Mouse (Mus musculus): ENCODE data around the gene Ube2d3. TPM values are rescaled to one million over a fixed set of nuclear protein-coding genes. Genes with fewer than 3 reads are reported as not detected.

The Ube2d3 gene
- 344 and 347 TPM in 2 replicates for polyA plus RNA-seq (2015; fragmentation: Nextera tagmentation; extraction: Ambion mirVana)

- ATAC-seq (ENCODE audit: low FRiP score, low read depth): peak; percentile 96
- under 1% methylated on average over 56 of the region's 56 CpGs for WGBS
These were observed at the start of gene Ube2d3 for GRCm38 (mm10) chr3:135437758-135438495. Ube2d3 (plus strand) TSS chr3:135438149.

GRCm38 (mm10) chr3:135393186-135393585 is 44.8 kb upstream of the Ube2d3 start:
- no peak for ATAC-seq (ENCODE audit: low FRiP score, low read depth)
- Histone ChIP-seq H3K9ac (no peak overlapping the region), H3K9me3 (no peaks in the 10 kb centered on the region), H3K4me3 (no peak overlapping the region), H3K27ac (replicated peaks) (no peak overlapping the region), H3K4me2 (no peak overlapping the region), H3K36me3 (no peaks in the 10 kb centered on the region), H3K27me3 (no peaks in the 10 kb centered on the region), H3K4me1 (replicated peaks) (no peaks in the 10 kb centered on the region)
- WGBS: 78% methylated on average over 6 of the region's 6 CpGs

More at GRCm38 (mm10) chr3:135437758-135438495, at the start of gene Ube2d3:
- peak within 1 kb of the TSS; percentile 100 for H3K27ac ChIP-seq (replicated peaks)
- H3K4me1 ChIP-seq (replicated peaks): peaks cover 31% of the 10 kb centered on the region
- H3K9me3 ChIP-seq: no peaks in the 10 kb centered on the region
- peak within 1 kb of the TSS; percentile 84 for H3K4me3 ChIP-seq
- peak within 1 kb of the TSS; percentile 95 for H3K4me2 ChIP-seq
- no peaks in the 10 kb centered on the region for H3K36me3 ChIP-seq
- peak within 1 kb of the TSS; percentile 91 for H3K9ac ChIP-seq
- no peaks in the 10 kb centered on the region for H3K27me3 ChIP-seq

- H3K9ac ChIP-seq: no peak overlapping the region
- H3K27me3 ChIP-seq: no peaks in the 10 kb centered on the region
- no peak overlapping the region for H3K4me3 ChIP-seq
- H3K36me3 ChIP-seq: no peaks in the 10 kb centered on the region
- H3K4me2 ChIP-seq: no peak overlapping the region
- 85% methylated on average over 5 of the region's 5 CpGs for WGBS
- H3K9me3 ChIP-seq: no peaks in the 10 kb centered on the region
- H3K4me1 ChIP-seq (replicated peaks): no peaks in the 10 kb centered on the region
- no peak overlapping the region for H3K27ac ChIP-seq (replicated peaks)
- no peak for ATAC-seq (ENCODE audit: low FRiP score, low read depth)
These were observed 42.9 kb upstream of the Ube2d3 start for GRCm38 (mm10) chr3:135395085-135395484.

- H3K4me3 ChIP-seq: no peak overlapping the region
- WGBS: 42% methylated on average over 6 of the region's 6 CpGs
- H3K4me1 ChIP-seq (replicated peaks): no peaks in the 10 kb centered on the region
- no peak overlapping the region for H3K4me2 ChIP-seq
- H3K27me3 ChIP-seq: no peaks in the 10 kb centered on the region
- no peaks in the 10 kb centered on the region for H3K9me3 ChIP-seq
- H3K36me3 ChIP-seq: no peaks in the 10 kb centered on the region
- no peak for ATAC-seq (ENCODE audit: low FRiP score, low read depth)
- no peak overlapping the region for H3K27ac ChIP-seq (replicated peaks)
- H3K9ac ChIP-seq: no peak overlapping the region
These were observed 41.9 kb upstream of the Ube2d3 start for GRCm38 (mm10) chr3:135396081-135396480.

GRCm38 (mm10) chr3:135397112-135397511 is 40.8 kb upstream of the Ube2d3 start:
- H3K4me3 ChIP-seq: no peak overlapping the region
- ATAC-seq (ENCODE audit: low FRiP score, low read depth): no peak
- no peaks in the 10 kb centered on the region for H3K36me3 ChIP-seq
- no peaks in the 10 kb centered on the region for H3K9me3 ChIP-seq
- H3K27ac ChIP-seq (replicated peaks): no peak overlapping the region
- H3K4me2 ChIP-seq: no peak overlapping the region
- no peak overlapping the region for H3K9ac ChIP-seq
- no peaks in the 10 kb centered on the region for H3K27me3 ChIP-seq
- no peaks in the 10 kb centered on the region for H3K4me1 ChIP-seq (replicated peaks)

GRCm38 (mm10) chr3:135402201-135402658 is 35.7 kb upstream of the Ube2d3 start:
- peaks cover 14% of the 10 kb centered on the region; the same call in 1 of the 2 replicates for H3K36me3 ChIP-seq
- 0 out of 2 replicates have a peak, but pooled peaks cover 3% of the 10 kb centered on the region for H3K4me1 ChIP-seq (replicated peaks)
- H3K9ac ChIP-seq: no peak overlapping the region
- no peaks in the 10 kb centered on the region for H3K9me3 ChIP-seq
- no peak overlapping the region for H3K4me3 ChIP-seq
- peak; percentile 77 for ATAC-seq (ENCODE audit: low FRiP score, low read depth)
- WGBS: 16% methylated on average over 10 of the region's 10 CpGs
- no peak overlapping the region for H3K4me2 ChIP-seq
- H3K27ac ChIP-seq (replicated peaks): no peak overlapping the region
- H3K27me3 ChIP-seq: no peaks in the 10 kb centered on the region

GRCm38 (mm10) chr3:135403211-135403610 is 34.7 kb upstream of the Ube2d3 start:
- H3K36me3 ChIP-seq: peaks cover 14% of the 10 kb centered on the region; the same call in 1 of the 2 replicates
- no peaks in the 10 kb centered on the region for H3K9me3 ChIP-seq
- ATAC-seq (ENCODE audit: low FRiP score, low read depth): no peak
- 0 out of 2 replicates have a peak, but pooled peaks cover 3% of the 10 kb centered on the region for H3K4me1 ChIP-seq (replicated peaks)
- no peaks in the 10 kb centered on the region for H3K27me3 ChIP-seq
- H3K4me3 ChIP-seq: no peak overlapping the region
- 81% methylated on average over 9 of the region's 9 CpGs for WGBS
- no peak overlapping the region for H3K9ac ChIP-seq
- H3K4me2 ChIP-seq: no peak overlapping the region
- no peak overlapping the region for H3K27ac ChIP-seq (replicated peaks)

- 78% methylated on average over 5 of the region's 5 CpGs for WGBS
- Histone ChIP-seq H3K9ac (no peak overlapping the region), H3K4me3 (no peak overlapping the region), H3K4me1 (replicated peaks) (0 out of 2 replicates have a peak, but pooled peaks cover 3% of the 10 kb centered on the region), H3K27ac (replicated peaks) (no peak overlapping the region), H3K27me3 (no peaks in the 10 kb centered on the region), H3K36me3 (peaks cover 17% of the 10 kb centered on the region), H3K9me3 (no peaks in the 10 kb centered on the region), H3K4me2 (no peak overlapping the region)
- no peak for ATAC-seq (ENCODE audit: low FRiP score, low read depth)
These were observed 34.1 kb upstream of the Ube2d3 start for GRCm38 (mm10) chr3:135403856-135404255.

GRCm38 (mm10) chr3:135404599-135404998 is 33.4 kb upstream of the Ube2d3 start:
- WGBS: 68% methylated on average over 4 of the region's 4 CpGs
- Histone ChIP-seq H3K9ac (no peak overlapping the region), H3K4me3 (no peak overlapping the region), H3K36me3 (peaks cover 18% of the 10 kb centered on the region), H3K27ac (replicated peaks) (no peak overlapping the region), H3K4me2 (no peak overlapping the region), H3K4me1 (replicated peaks) (0 out of 2 replicates have a peak, but pooled peaks cover 3% of the 10 kb centered on the region), H3K9me3 (no peaks in the 10 kb centered on the region), H3K27me3 (no peaks in the 10 kb centered on the region)
- ATAC-seq (ENCODE audit: low FRiP score, low read depth): no peak

GRCm38 (mm10) chr3:135407351-135407750 is 30.6 kb upstream of the Ube2d3 start:
- Histone ChIP-seq H3K4me1 (replicated peaks) (0 out of 2 replicates have a peak, but pooled peaks cover 2% of the 10 kb centered on the region), H3K36me3 (peaks cover 18% of the 10 kb centered on the region), H3K27me3 (no peaks in the 10 kb centered on the region), H3K9ac (no peak overlapping the region), H3K27ac (replicated peaks) (no peak overlapping the region), H3K4me2 (no peak overlapping the region), H3K9me3 (no peaks in the 10 kb centered on the region), H3K4me3 (no peak overlapping the region)
- 88% methylated on average over 8 of the region's 9 CpGs for WGBS
- ATAC-seq (ENCODE audit: low FRiP score, low read depth): no peak

GRCm38 (mm10) chr3:135409219-135409618 is 28.7 kb upstream of the Ube2d3 start:
- Histone ChIP-seq H3K4me3 (no peak overlapping the region), H3K4me1 (replicated peaks) (no peaks in the 10 kb centered on the region), H3K9me3 (no peaks in the 10 kb centered on the region), H3K4me2 (no peak overlapping the region), H3K36me3 (peaks cover 18% of the 10 kb centered on the region), H3K27me3 (no peaks in the 10 kb centered on the region), H3K27ac (replicated peaks) (no peak overlapping the region), H3K9ac (no peak overlapping the region)
- no peak for ATAC-seq (ENCODE audit: low FRiP score, low read depth)
- 98% methylated on average over 5 of the region's 5 CpGs for WGBS

- H3K27me3 ChIP-seq: no peaks in the 10 kb centered on the region
- no peak overlapping the region for H3K4me2 ChIP-seq
- no peak for ATAC-seq (ENCODE audit: low FRiP score, low read depth)
- 90% methylated on average over 12 of the region's 12 CpGs for WGBS
- no peaks in the 10 kb centered on the region for H3K9me3 ChIP-seq
- no peak overlapping the region for H3K9ac ChIP-seq
- peaks cover 10% of the 10 kb centered on the region for H3K36me3 ChIP-seq
- no peaks in the 10 kb centered on the region for H3K4me1 ChIP-seq (replicated peaks)
- no peak overlapping the region for H3K27ac ChIP-seq (replicated peaks)
- no peak overlapping the region for H3K4me3 ChIP-seq
These were observed 26.9 kb upstream of the Ube2d3 start for GRCm38 (mm10) chr3:135411056-135411455.

Measured in hindbrain, embryonic 15.5 days (tissue).